Mouse (Mus musculus): Measurements from ENCODE around the gene Sfrp5. TPM values are rescaled to one million over a fixed set of nuclear protein-coding genes. Genes with fewer than 3 reads are reported as not detected.

Gene Sfrp5
- polyA plus RNA-seq, 1 experiment = 0.10 TPM

- Histone ChIP-seq H3K4me3 (ENCODE audit: control insufficient read depth, low read depth, low read length) (no peak overlapping the region), H3K36me3 (ENCODE audit: control insufficient read depth, insufficient read depth, low read length) (no peaks in the 10 kb centered on the region), H3K27ac (ENCODE audit: control insufficient read depth, insufficient read depth, low read depth, low read length) (no peak overlapping the region), H3K4me1 (ENCODE audit: control insufficient read depth, insufficient read depth, low read length) (no peaks in the 10 kb centered on the region), H3K27me3 (ENCODE audit: control insufficient read depth, insufficient read depth, low read length) (no peaks in the 10 kb centered on the region)
- TF ChIP-seq POLR2A (IDR thresholded peaks at IDR 0.05; ENCODE audit: control insufficient read depth, low read depth, low read length) = no peak
- TF ChIP-seq CTCF (IDR thresholded peaks at IDR 0.05; ENCODE audit: control insufficient read depth, insufficient read depth, insufficient replicate concordance, low read depth, low read length) = no peak
Measured at GRCm38 (mm10) chr19:42197066-42197465, 5.0 kb downstream of the Sfrp5 start.

- H3K4me3 ChIP-seq (ENCODE audit: control insufficient read depth, low read depth, low read length) = no peak overlapping the region
- H3K27ac ChIP-seq (ENCODE audit: control insufficient read depth, insufficient read depth, low read depth, low read length) = no peak overlapping the region
- H3K27me3 ChIP-seq (ENCODE audit: control insufficient read depth, insufficient read depth, low read length) = no peaks in the 10 kb centered on the region
- H3K36me3 ChIP-seq (ENCODE audit: control insufficient read depth, insufficient read depth, low read length) = no peaks in the 10 kb centered on the region
- H3K4me1 ChIP-seq (ENCODE audit: control insufficient read depth, insufficient read depth, low read length) = no peaks in the 10 kb centered on the region
- TF ChIP-seq CTCF (IDR thresholded peaks at IDR 0.05; ENCODE audit: control insufficient read depth, insufficient read depth, insufficient replicate concordance, low read depth, low read length) (no peak), POLR2A (IDR thresholded peaks at IDR 0.05; ENCODE audit: control insufficient read depth, low read depth, low read length) (no peak)
Measured at GRCm38 (mm10) chr19:42196378-42196777, 5.7 kb downstream of the Sfrp5 start.

GRCm38 (mm10) chr19:42193311-42193710 lies 8.7 kb downstream of the Sfrp5 start:
- Histone ChIP-seq H3K4me1 (ENCODE audit: control insufficient read depth, insufficient read depth, low read length) (no peaks in the 10 kb centered on the region), H3K27me3 (ENCODE audit: control insufficient read depth, insufficient read depth, low read length) (no peaks in the 10 kb centered on the region), H3K36me3 (ENCODE audit: control insufficient read depth, insufficient read depth, low read length) (no peaks in the 10 kb centered on the region), H3K4me3 (ENCODE audit: control insufficient read depth, low read depth, low read length) (no peak overlapping the region), H3K27ac (ENCODE audit: control insufficient read depth, insufficient read depth, low read depth, low read length) (no peak overlapping the region)
- TF ChIP-seq CTCF (IDR thresholded peaks at IDR 0.05; ENCODE audit: control insufficient read depth, insufficient read depth, insufficient replicate concordance, low read depth, low read length) = no peak
- no peak for TF ChIP-seq POLR2A (IDR thresholded peaks at IDR 0.05; ENCODE audit: control insufficient read depth, low read depth, low read length)

GRCm38 (mm10) chr19:42190494-42190893 lies 11.6 kb downstream of the Sfrp5 start:
- TF ChIP-seq POLR2A (IDR thresholded peaks at IDR 0.05; ENCODE audit: control insufficient read depth, low read depth, low read length) = no peak
- TF ChIP-seq CTCF (IDR thresholded peaks at IDR 0.05; ENCODE audit: control insufficient read depth, insufficient read depth, insufficient replicate concordance, low read depth, low read length) = peak; percentile 65; the same call in 1 of the 2 replicates
- no peaks in the 10 kb centered on the region for H3K4me1 ChIP-seq (ENCODE audit: control insufficient read depth, insufficient read depth, low read length)
- no peak overlapping the region for H3K27ac ChIP-seq (ENCODE audit: control insufficient read depth, insufficient read depth, low read depth, low read length)
- no peak overlapping the region for H3K4me3 ChIP-seq (ENCODE audit: control insufficient read depth, low read depth, low read length)
- H3K36me3 ChIP-seq (ENCODE audit: control insufficient read depth, insufficient read depth, low read length) = no peaks in the 10 kb centered on the region; the same call in 1 of the 2 replicates
- no peaks in the 10 kb centered on the region for H3K27me3 ChIP-seq (ENCODE audit: control insufficient read depth, insufficient read depth, low read length)

- TF ChIP-seq POLR2A (IDR thresholded peaks at IDR 0.05; ENCODE audit: control insufficient read depth, low read depth, low read length) = no peak
- no peak for TF ChIP-seq CTCF (IDR thresholded peaks at IDR 0.05; ENCODE audit: control insufficient read depth, insufficient read depth, insufficient replicate concordance, low read depth, low read length)
- Histone ChIP-seq H3K4me1 (ENCODE audit: control insufficient read depth, insufficient read depth, low read length) (no peaks in the 10 kb centered on the region), H3K27me3 (ENCODE audit: control insufficient read depth, insufficient read depth, low read length) (no peaks in the 10 kb centered on the region), H3K4me3 (ENCODE audit: control insufficient read depth, low read depth, low read length) (no peak overlapping the region), H3K27ac (ENCODE audit: control insufficient read depth, insufficient read depth, low read depth, low read length) (no peak overlapping the region), H3K36me3 (ENCODE audit: control insufficient read depth, insufficient read depth, low read length) (no peaks in the 10 kb centered on the region; the same call in 1 of the 2 replicates)
Measured at GRCm38 (mm10) chr19:42189735-42190134, 12.3 kb downstream of the Sfrp5 start.

GRCm38 (mm10) chr19:42182673-42183072 lies 19.4 kb downstream of the Sfrp5 start:
- no peak for TF ChIP-seq POLR2A (IDR thresholded peaks at IDR 0.05; ENCODE audit: control insufficient read depth, low read depth, low read length)
- TF ChIP-seq CTCF (IDR thresholded peaks at IDR 0.05; ENCODE audit: control insufficient read depth, insufficient read depth, insufficient replicate concordance, low read depth, low read length) = peak; percentile 40; the same call in 1 of the 2 replicates
- H3K27ac ChIP-seq (ENCODE audit: control insufficient read depth, insufficient read depth, low read depth, low read length) = no peak overlapping the region
- H3K36me3 ChIP-seq (ENCODE audit: control insufficient read depth, insufficient read depth, low read length) = peaks cover 2% of the 10 kb centered on the region
- no peaks in the 10 kb centered on the region for H3K4me1 ChIP-seq (ENCODE audit: control insufficient read depth, insufficient read depth, low read length)
- no peak overlapping the region for H3K4me3 ChIP-seq (ENCODE audit: control insufficient read depth, low read depth, low read length)
- no peaks in the 10 kb centered on the region for H3K27me3 ChIP-seq (ENCODE audit: control insufficient read depth, insufficient read depth, low read length)

GRCm38 (mm10) chr19:42179356-42179755 lies 22.7 kb downstream of the Sfrp5 start:
- no peak overlapping the region for H3K27ac ChIP-seq (ENCODE audit: control insufficient read depth, insufficient read depth, low read depth, low read length)
- peaks cover 2% of the 10 kb centered on the region for H3K36me3 ChIP-seq (ENCODE audit: control insufficient read depth, insufficient read depth, low read length)
- H3K27me3 ChIP-seq (ENCODE audit: control insufficient read depth, insufficient read depth, low read length) = no peaks in the 10 kb centered on the region
- H3K4me1 ChIP-seq (ENCODE audit: control insufficient read depth, insufficient read depth, low read length) = no peaks in the 10 kb centered on the region
- no peak for TF ChIP-seq POLR2A (IDR thresholded peaks at IDR 0.05; ENCODE audit: control insufficient read depth, low read depth, low read length)
- TF ChIP-seq CTCF (IDR thresholded peaks at IDR 0.05; ENCODE audit: control insufficient read depth, insufficient read depth, insufficient replicate concordance, low read depth, low read length) = no peak
- no peak overlapping the region for H3K4me3 ChIP-seq (ENCODE audit: control insufficient read depth, low read depth, low read length)

- Histone ChIP-seq H3K27ac (ENCODE audit: control insufficient read depth, insufficient read depth, low read depth, low read length) (no peak overlapping the region), H3K4me3 (ENCODE audit: control insufficient read depth, low read depth, low read length) (no peak overlapping the region), H3K4me1 (ENCODE audit: control insufficient read depth, insufficient read depth, low read length) (no peaks in the 10 kb centered on the region), H3K27me3 (ENCODE audit: control insufficient read depth, insufficient read depth, low read length) (no peaks in the 10 kb centered on the region), H3K36me3 (ENCODE audit: control insufficient read depth, insufficient read depth, low read length) (no peaks in the 10 kb centered on the region; the same call in none of the 2 replicates)
- TF ChIP-seq CTCF (IDR thresholded peaks at IDR 0.05; ENCODE audit: control insufficient read depth, insufficient read depth, insufficient replicate concordance, low read depth, low read length) = no peak
- TF ChIP-seq POLR2A (IDR thresholded peaks at IDR 0.05; ENCODE audit: control insufficient read depth, low read depth, low read length) = no peak
Measured at GRCm38 (mm10) chr19:42177461-42177860, 24.6 kb downstream of the Sfrp5 start.
